Comparison of ENCODE assay signal across 8 mouse cellular contexts in genomic region chr9:31385947-31386354, GRCm38 (mm10). TPM values are rescaled to one million over a fixed set of nuclear protein-coding genes. Genes with fewer than 3 reads are reported as not detected.
DNase-seq lines count a peak whose midpoint lies in the region; ATAC-seq and TF ChIP-seq lines count a peak whose summit lies in the region.

Gene Nfrkb, plus strand, starts transcription at chr9:31386192.

- H3K27ac ChIP-seq in forebrain, embryonic 16.5 days (ENCODE audit: low read length), result peak within 1 kb of the TSS; percentile 31
- peak within 1 kb of the TSS; percentile 86 for H3K27ac ChIP-seq in layer of hippocampus, adult 2 months
- peak within 1 kb of the TSS; percentile 12 for H3K27ac ChIP-seq in lung, embryonic 14.5 days (ENCODE audit: low read depth)
- peak within 1 kb of the TSS; percentile 67 for H3K27ac ChIP-seq in olfactory bulb, adult 2 months (ENCODE audit: insufficient read depth, low read depth, low read length)
- H3K27ac ChIP-seq in thymus, adult 2 months (ENCODE audit: control insufficient read depth, insufficient read depth, low read length), result peak within 1 kb of the TSS; percentile 53; the same call in 1 of the 2 replicates

- peak; percentile 52; the same call in 1 of the 2 replicates for TF ChIP-seq POLR2A in olfactory bulb, adult 2 months (IDR thresholded peaks at IDR 0.05; ENCODE audit: insufficient read depth, low read depth, low read length)
- TF ChIP-seq POLR2A in thymus, adult 2 months (IDR thresholded peaks at IDR 0.05; ENCODE audit: control insufficient read depth, extremely low read depth, insufficient read depth, low read length, poor library complexity), result peak; percentile 83

- WGBS in forebrain, embryonic 16.5 days, result 0% methylated on average over 41 of the region's 46 CpGs
- under 1% methylated on average over 45 of the region's 46 CpGs for WGBS in lung, embryonic 14.5 days
- 1% methylated on average over 45 of the region's 46 CpGs for WGBS in olfactory bulb, adult 2 months
- WGBS in thymus, adult 2 months, result under 1% methylated on average over 43 of the region's 46 CpGs

- peak within 1 kb of the TSS; percentile 81 for H3K9ac ChIP-seq in forebrain, embryonic 16.5 days (replicated peaks; ENCODE audit: low read depth, low read length)
- peak within 1 kb of the TSS; percentile 83 for H3K9ac ChIP-seq in lung, embryonic 14.5 days

- peak; percentile 97 for ATAC-seq in G1E (ENCODE audit: extremely low read depth, insufficient number of reproducible peaks, low FRiP score, poor library complexity, severe bottlenecking)
- ATAC-seq in forebrain, embryonic 16.5 days, result peak; percentile 99
- peak; percentile 96 for ATAC-seq in lung, embryonic 14.5 days (ENCODE audit: insufficient read depth)

- no peaks in the 10 kb centered on the region for H3K9me3 ChIP-seq in G1E (replicated peaks)
- no peaks in the 10 kb centered on the region for H3K9me3 ChIP-seq in forebrain, embryonic 16.5 days (ENCODE audit: control insufficient read depth, low read length)
- no peaks in the 10 kb centered on the region for H3K9me3 ChIP-seq in lung, embryonic 14.5 days (ENCODE audit: low read depth, low read length)

- peak within 1 kb of the TSS; percentile 69 for H3K4me2 ChIP-seq in forebrain, embryonic 16.5 days (ENCODE audit: low read length)
- peak within 1 kb of the TSS; percentile 80 for H3K4me2 ChIP-seq in lung, embryonic 14.5 days

- H3K36me3 ChIP-seq in G1E (replicated peaks), result peaks cover 30% of the 10 kb centered on the region
- peaks cover 3% of the 10 kb centered on the region; the same call in 1 of the 2 replicates for H3K36me3 ChIP-seq in forebrain, embryonic 16.5 days (ENCODE audit: control insufficient read depth, insufficient read depth)
- peaks cover 17% of the 10 kb centered on the region for H3K36me3 ChIP-seq in lung, embryonic 14.5 days (ENCODE audit: insufficient read depth)
- peaks cover 4% of the 10 kb centered on the region for H3K36me3 ChIP-seq in thymus, adult 2 months (ENCODE audit: control insufficient read depth, insufficient read depth, low read length)

- intact Hi-C loops in heart, postnatal 36 days (cut with DNase I), result no loop called here

- no peaks in the 10 kb centered on the region for H3K27me3 ChIP-seq in G1E (ENCODE audit: insufficient read depth, low read length)
- H3K27me3 ChIP-seq in forebrain, embryonic 16.5 days (replicated peaks; ENCODE audit: control insufficient read depth, insufficient read depth, low read length), result no peaks in the 10 kb centered on the region
- H3K27me3 ChIP-seq in lung, embryonic 14.5 days (ENCODE audit: insufficient read depth, low read length), result no peaks in the 10 kb centered on the region
- H3K27me3 ChIP-seq in thymus, adult 2 months (ENCODE audit: control insufficient read depth, insufficient read depth, low read length), result no peaks in the 10 kb centered on the region

- TF ChIP-seq CTCF in G1E (IDR thresholded peaks at IDR 0.05; ENCODE audit: low read depth, low read length), result no peak
- TF ChIP-seq CTCF in layer of hippocampus, adult 2 months (conservative IDR thresholded peaks at IDR 0.05), result no peak
- no peak for TF ChIP-seq CTCF in lung, embryonic 14.5 days (IDR thresholded peaks at IDR 0.05; ENCODE audit: low read depth)
- TF ChIP-seq CTCF in olfactory bulb, adult 2 months (IDR thresholded peaks at IDR 0.05; ENCODE audit: insufficient read depth, low read depth, low read length), result no peak
- peak; percentile 50; the same call in 1 of the 2 replicates for TF ChIP-seq CTCF in thymus, adult 2 months (IDR thresholded peaks at IDR 0.05; ENCODE audit: borderline replicate concordance, control insufficient read depth, extremely low read depth, insufficient read depth, low read length, poor library complexity)

- peaks cover 35% of the 10 kb centered on the region for H3K4me1 ChIP-seq in G1E (ENCODE audit: insufficient read depth, low read depth, low read length)
- H3K4me1 ChIP-seq in forebrain, embryonic 16.5 days (replicated peaks; ENCODE audit: control insufficient read depth, insufficient read depth, low read length), result peaks cover 18% of the 10 kb centered on the region
- H3K4me1 ChIP-seq in lung, embryonic 14.5 days (ENCODE audit: insufficient read depth), result peaks cover 7% of the 10 kb centered on the region
- peaks cover 14% of the 10 kb centered on the region; the same call in 1 of the 2 replicates for H3K4me1 ChIP-seq in olfactory bulb, adult 2 months (ENCODE audit: control insufficient read depth, insufficient read depth, low read length)
- peaks cover 9% of the 10 kb centered on the region; the same call in 1 of the 2 replicates for H3K4me1 ChIP-seq in thymus, adult 2 months (replicated peaks; ENCODE audit: control insufficient read depth, insufficient read depth, low read length)

- peak within 1 kb of the TSS; percentile 92 for H3K4me3 ChIP-seq in G1E (ENCODE audit: low read depth, low read length)
- H3K4me3 ChIP-seq in forebrain, embryonic 16.5 days (replicated peaks; ENCODE audit: low read length), result peak within 1 kb of the TSS; percentile 85
- H3K4me3 ChIP-seq in layer of hippocampus, adult 2 months, result peak within 1 kb of the TSS; percentile 92
- peak within 1 kb of the TSS; percentile 92 for H3K4me3 ChIP-seq in lung, embryonic 14.5 days (ENCODE audit: low read depth, low read length)
- peak within 1 kb of the TSS; percentile 87 for H3K4me3 ChIP-seq in olfactory bulb, adult 2 months (ENCODE audit: insufficient read depth, low read depth, low read length)
- peak within 1 kb of the TSS; percentile 63 for H3K4me3 ChIP-seq in thymus, adult 2 months (ENCODE audit: control insufficient read depth, insufficient read depth, low read length)

- peak; percentile 97 for DNase-seq in G1E (ENCODE audit: low spot score)
- DNase-seq in cerebellum, adult 18-20 months, result peak; percentile 95 to 97
- peak; percentile 95 to 96 for DNase-seq in heart, postnatal 36 days
- DNase-seq in layer of hippocampus, adult 2 months (ENCODE audit: low spot score in 2 of 2), result peak; percentile 96 to 97
- peak; percentile 97 for DNase-seq in lung, embryonic 14.5 days
- peak; percentile 98 for DNase-seq in thymus, adult 2 months

RNA-seq across cellular contexts. Expression of gene Nfrkb, which starts in this region (rescaled TPM):
- total RNA-seq in G1E (2014; fragmentation: Nextera tagmentation) (36.7 and 39.9 TPM in 2 replicates), G1E (2017) (23.8 and 24.4 TPM in 2 replicates)
- polyA plus RNA-seq in G1E (2012), result 11.0 and 21.2 TPM in 2 replicates
- 29.0 and 31.9 TPM in 2 replicates for polyA plus RNA-seq in forebrain, embryonic 16.5 days (2015; fragmentation: Nextera tagmentation; extraction: Ambion mirVana)
- total RNA-seq in heart, postnatal 36 days (2021), result 1 to 10 TPM; 9.4 to 9.5 TPM
- 10 to 100 TPM; 33.1 to 33.6 TPM for total RNA-seq in layer of hippocampus, adult 2 months (2021)
- 21.2 and 27.0 TPM in 2 replicates for polyA plus RNA-seq in lung, embryonic 14.5 days (2014; fragmentation: Nextera tagmentation; extraction: Ambion mirVana)
- polyA plus RNA-seq in olfactory bulb, adult 2 months (2012; ENCODE audit: insufficient read depth, insufficient read length, low replicate concordance, missing spikeins), result not detected in 2 replicates
- 68.7 and 82.9 TPM in 2 replicates for polyA plus RNA-seq in thymus, adult 2 months (2012; rRNA removed)

Comparison
In these comparisons a context has a peak if more than half of its experiments do, and no peak if none do; other contexts are left out.
1. Peak in every context shown above with its lines: DNase-seq, ATAC-seq, H3K4me3 ChIP-seq and H3K27ac ChIP-seq.
2. H3K27ac ChIP-seq: peak in every context shown above with its lines; median percentile 86 in layer of hippocampus, adult 2 months; 67 in olfactory bulb, adult 2 months; 53 in thymus, adult 2 months; 31 in forebrain, embryonic 16.5 days; 12 in lung, embryonic 14.5 days.